9 mouse cellular contexts compared by ENCODE assay signal in genomic region chr14:76818256-76819010, GRCm38 (mm10).
DNase-seq lines count a peak whose midpoint lies in the region; ATAC-seq lines count a peak whose summit lies in the region.
"Had no signal": no experiment of that assay in that cellular context is flagged by ENCODE, and none has a peak within 500 bp of the region (broad histone marks: within the 10 kb centered on the region; RNA-seq: fewer than 3 reads in every experiment).

No protein-coding gene starts in this region.

- no peaks in the 10 kb centered on the region for H3K9me3 ChIP-seq in midbrain, embryonic 16.5 days (replicated peaks; ENCODE audit: control insufficient read depth, low read length, poor library complexity, severe bottlenecking)
- no peaks in the 10 kb centered on the region for H3K9me3 ChIP-seq in midbrain, embryonic 10.5 days (replicated peaks)
- H3K9me3 ChIP-seq in intestine, embryonic 15.5 days, result no peaks in the 10 kb centered on the region
- no peaks in the 10 kb centered on the region for H3K9me3 ChIP-seq in liver, embryonic 13.5 days (replicated peaks)
- no peaks in the 10 kb centered on the region for H3K9me3 ChIP-seq in stomach, embryonic 15.5 days
- no peaks in the 10 kb centered on the region for H3K9me3 ChIP-seq in hindbrain, embryonic 14.5 days (ENCODE audit: control insufficient read depth, low read length)

- 0 out of 2 replicates have a peak, but pooled peaks have one; percentile 17 for ATAC-seq in midbrain, embryonic 16.5 days
- peak; percentile 4; the same call in 1 of the 2 replicates for ATAC-seq in intestine, embryonic 15.5 days
- ATAC-seq in liver, embryonic 13.5 days (ENCODE audit: low read depth), result peak; percentile 60
- peak; percentile 32; the same call in 1 of the 2 replicates for ATAC-seq in stomach, embryonic 15.5 days (ENCODE audit: insufficient read depth, low FRiP score, low read depth)
- no peak for ATAC-seq in hindbrain, embryonic 14.5 days (ENCODE audit: low FRiP score)

- no peak for DNase-seq in midbrain, embryonic 10.5 days (ENCODE audit: low spot score)
- no peak for DNase-seq in liver, embryonic 13.5 days
- no peak for DNase-seq in layer of hippocampus, postnatal 14 days (ENCODE audit: low spot score in 2 of 2)
- no peak for DNase-seq in hindbrain, embryonic 14.5 days (ENCODE audit: low spot score)
- DNase-seq: gastrocnemius, postnatal 25 days had no signal

- no peak overlapping the region for H3K9ac ChIP-seq in midbrain, embryonic 16.5 days (ENCODE audit: low read depth, low read length)
- no peak overlapping the region for H3K9ac ChIP-seq in intestine, embryonic 15.5 days
- no peak overlapping the region for H3K9ac ChIP-seq in liver, embryonic 13.5 days
- H3K9ac ChIP-seq in stomach, embryonic 15.5 days, result no peak overlapping the region
- no peak overlapping the region for H3K9ac ChIP-seq in hindbrain, embryonic 14.5 days

- no peaks in the 10 kb centered on the region for H3K27me3 ChIP-seq in midbrain, embryonic 16.5 days (ENCODE audit: control insufficient read depth, insufficient read depth, low read depth, low read length)
- H3K27me3 ChIP-seq in midbrain, embryonic 10.5 days (ENCODE audit: low read depth, poor library complexity, severe bottlenecking), result peaks cover 9% of the 10 kb centered on the region; the same call in 1 of the 2 replicates
- H3K27me3 ChIP-seq in intestine, embryonic 15.5 days (replicated peaks), result no peaks in the 10 kb centered on the region
- H3K27me3 ChIP-seq in liver, embryonic 13.5 days, result no peaks in the 10 kb centered on the region
- H3K27me3 ChIP-seq in stomach, embryonic 15.5 days (replicated peaks), result no peaks in the 10 kb centered on the region
- H3K27me3 ChIP-seq in hindbrain, embryonic 14.5 days (ENCODE audit: control insufficient read depth, insufficient read depth, low read length), result no peaks in the 10 kb centered on the region
- H3K27me3 ChIP-seq: Patski had no signal

- H3K4me2 ChIP-seq in midbrain, embryonic 16.5 days (ENCODE audit: low read length), result no peak overlapping the region
- no peak overlapping the region for H3K4me2 ChIP-seq in intestine, embryonic 15.5 days (replicated peaks)
- peak overlapping the region; percentile 12; the same call in 1 of the 2 replicates for H3K4me2 ChIP-seq in liver, embryonic 13.5 days
- H3K4me2 ChIP-seq in stomach, embryonic 15.5 days, result no peak overlapping the region
- no peak overlapping the region for H3K4me2 ChIP-seq in hindbrain, embryonic 14.5 days (replicated peaks)

- H3K4me1 ChIP-seq in midbrain, embryonic 16.5 days (ENCODE audit: control insufficient read depth, insufficient read depth, low read length), result 0 out of 2 replicates have a peak, but pooled peaks cover 4% of the 10 kb centered on the region
- H3K4me1 ChIP-seq in midbrain, embryonic 10.5 days, result peaks cover 33% of the 10 kb centered on the region
- H3K4me1 ChIP-seq in intestine, embryonic 15.5 days (replicated peaks), result peaks cover 34% of the 10 kb centered on the region
- H3K4me1 ChIP-seq in liver, embryonic 13.5 days (replicated peaks), result peaks cover 41% of the 10 kb centered on the region
- H3K4me1 ChIP-seq in stomach, embryonic 15.5 days, result peaks cover 20% of the 10 kb centered on the region
- H3K4me1 ChIP-seq in hindbrain, embryonic 14.5 days (replicated peaks; ENCODE audit: control insufficient read depth, insufficient read depth, low read length), result 0 out of 2 replicates have a peak, but pooled peaks cover 5% of the 10 kb centered on the region

- H3K27ac ChIP-seq in midbrain, embryonic 16.5 days (ENCODE audit: low read length), result no peak overlapping the region
- H3K27ac ChIP-seq in midbrain, embryonic 10.5 days (replicated peaks), result no peak overlapping the region
- H3K27ac ChIP-seq in intestine, embryonic 15.5 days, result no peak overlapping the region
- peak overlapping the region; percentile 58 for H3K27ac ChIP-seq in liver, embryonic 13.5 days
- peak overlapping the region; percentile 86 for H3K27ac ChIP-seq in stomach, embryonic 15.5 days
- no peak overlapping the region for H3K27ac ChIP-seq in hindbrain, embryonic 14.5 days

- H3K4me3 ChIP-seq in midbrain, embryonic 16.5 days (ENCODE audit: low read depth, low read length), result no peak overlapping the region
- no peak overlapping the region for H3K4me3 ChIP-seq in midbrain, embryonic 10.5 days
- H3K4me3 ChIP-seq in intestine, embryonic 15.5 days (replicated peaks), result no peak overlapping the region
- no peak overlapping the region for H3K4me3 ChIP-seq in liver, embryonic 13.5 days (replicated peaks)
- H3K4me3 ChIP-seq in stomach, embryonic 15.5 days (replicated peaks), result no peak overlapping the region
- no peak overlapping the region for H3K4me3 ChIP-seq in hindbrain, embryonic 14.5 days (replicated peaks; ENCODE audit: low read length)

- 67% methylated on average over 10 of the region's 10 CpGs for WGBS in midbrain, embryonic 16.5 days
- WGBS in midbrain, embryonic 10.5 days, result 66% methylated on average over 10 of the region's 10 CpGs
- 44% methylated on average over 10 of the region's 10 CpGs for WGBS in intestine, embryonic 15.5 days
- 37% methylated on average over 10 of the region's 10 CpGs for WGBS in liver, embryonic 13.5 days (ENCODE audit: insufficient replicate concordance)
- WGBS in stomach, embryonic 15.5 days, result 52% methylated on average over 10 of the region's 10 CpGs
- 61% methylated on average over 10 of the region's 10 CpGs for WGBS in hindbrain, embryonic 14.5 days

- H3K36me3 ChIP-seq in midbrain, embryonic 16.5 days (ENCODE audit: control insufficient read depth, insufficient read depth, low read length), result no peaks in the 10 kb centered on the region
- H3K36me3 ChIP-seq in midbrain, embryonic 10.5 days, result no peaks in the 10 kb centered on the region
- no peaks in the 10 kb centered on the region for H3K36me3 ChIP-seq in intestine, embryonic 15.5 days
- no peaks in the 10 kb centered on the region for H3K36me3 ChIP-seq in liver, embryonic 13.5 days
- no peaks in the 10 kb centered on the region for H3K36me3 ChIP-seq in stomach, embryonic 15.5 days
- no peaks in the 10 kb centered on the region for H3K36me3 ChIP-seq in hindbrain, embryonic 14.5 days (replicated peaks; ENCODE audit: control insufficient read depth, insufficient read depth)

Comparison
In these comparisons a context has a peak if more than half of its experiments do, and no peak if none do; other contexts are left out.
1. H3K27ac ChIP-seq: peak in liver, embryonic 13.5 days (single experiment) and stomach, embryonic 15.5 days (single experiment); none in midbrain, embryonic 16.5 days (single experiment), midbrain, embryonic 10.5 days (single experiment), intestine, embryonic 15.5 days (single experiment) and hindbrain, embryonic 14.5 days (single experiment).